Mouse (Mus musculus) ZHBTc4 (cell line): ENCODE measurements around the gene Cct8.

Experiments used
- DNase-seq: peaks from one replicate; pipeline ENCODE4 v3.0.0-alpha.2; 2011; ENCODE audit warnings: low read depth, low spot score

Cct8 gene

GRCm38 (mm10) chr16:87445528-87445927, 50.1 kb downstream of the Cct8 start:
- no peak for DNase-seq

GRCm38 (mm10) chr16:87445110-87445509, 50.6 kb downstream of the Cct8 start:
- DNase-seq, result no peak

GRCm38 (mm10) chr16:87444071-87444470, 51.6 kb downstream of the Cct8 start:
- peak; percentile 16 for DNase-seq

GRCm38 (mm10) chr16:87443245-87443644, 52.4 kb downstream of the Cct8 start:
- DNase-seq, result no peak

- no peak for DNase-seq
These were observed 53.4 kb downstream of the Cct8 start for GRCm38 (mm10) chr16:87442291-87442690.

- peak; percentile 56 for DNase-seq
These were observed 54.6 kb downstream of the Cct8 start for GRCm38 (mm10) chr16:87441089-87441488.

- peak; percentile 96 for DNase-seq
These were observed 55.4 kb downstream of the Cct8 start, which contains the start of gene Rwdd2b for GRCm38 (mm10) chr16:87440184-87440686. Gene Rwdd2b (minus strand): TSS chr16:87440573.

- no peak for DNase-seq
These were observed 57.0 kb downstream of the Cct8 start for GRCm38 (mm10) chr16:87438697-87439096.

- DNase-seq, result peak; percentile 51
These were observed 58.6 kb downstream of the Cct8 start for GRCm38 (mm10) chr16:87437096-87437495.

- peak; percentile 85 for DNase-seq
These were observed 60.1 kb downstream of the Cct8 start for GRCm38 (mm10) chr16:87435411-87436205.

- no peak for DNase-seq
These were observed 60.7 kb downstream of the Cct8 start for GRCm38 (mm10) chr16:87434946-87435345.

- DNase-seq, result no peak
These were observed 61.4 kb downstream of the Cct8 start for GRCm38 (mm10) chr16:87434266-87434665.
